Mouse (Mus musculus): ENCODE data around the gene Ano2. TPM values are rescaled to one million over a fixed set of nuclear protein-coding genes. Genes with fewer than 3 reads are reported as not detected.
A peak's percentile ranks its signal among the peaks of the same experiment; 100 is the strongest.

The Ano2 gene
- polyA plus RNA-seq, 1 experiment from 2014 or later, result 0.16 TPM

DNA sequence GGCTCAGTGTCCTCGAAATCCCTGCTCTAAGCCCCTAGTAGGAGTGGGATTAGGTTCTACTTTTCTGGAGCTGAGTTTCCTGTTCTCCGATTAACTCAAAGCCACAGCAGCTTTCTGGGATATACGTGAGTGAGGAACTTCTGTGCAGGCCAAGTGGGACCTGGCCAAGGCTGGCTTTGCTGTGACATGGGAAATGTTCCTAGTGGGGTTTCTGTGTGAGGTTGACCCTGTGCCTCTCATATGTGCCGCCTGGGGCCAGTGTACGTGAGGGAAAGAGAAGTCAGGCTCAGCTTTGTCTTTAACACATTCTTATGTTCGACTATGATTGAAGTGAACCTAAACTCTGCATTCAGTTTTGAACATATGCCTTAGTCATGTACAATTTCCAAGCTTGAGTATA is 184.5 kb downstream of the Ano2 start:
- no peaks in the 10 kb centered on the region for H3K27me3 ChIP-seq (ENCODE audit: insufficient read depth, poor library complexity, severe bottlenecking)
- DNase-seq (ENCODE audit: low spot score), result no peak
- no peak overlapping the region for H3K27ac ChIP-seq
- H3K36me3 ChIP-seq, result no peaks in the 10 kb centered on the region
- no peaks in the 10 kb centered on the region for H3K9me3 ChIP-seq
- no peaks in the 10 kb centered on the region for H3K4me1 ChIP-seq (replicated peaks)
- no peak overlapping the region for H3K4me3 ChIP-seq
- 84% methylated on average over 6 of the region's 6 CpGs for WGBS

DNA sequence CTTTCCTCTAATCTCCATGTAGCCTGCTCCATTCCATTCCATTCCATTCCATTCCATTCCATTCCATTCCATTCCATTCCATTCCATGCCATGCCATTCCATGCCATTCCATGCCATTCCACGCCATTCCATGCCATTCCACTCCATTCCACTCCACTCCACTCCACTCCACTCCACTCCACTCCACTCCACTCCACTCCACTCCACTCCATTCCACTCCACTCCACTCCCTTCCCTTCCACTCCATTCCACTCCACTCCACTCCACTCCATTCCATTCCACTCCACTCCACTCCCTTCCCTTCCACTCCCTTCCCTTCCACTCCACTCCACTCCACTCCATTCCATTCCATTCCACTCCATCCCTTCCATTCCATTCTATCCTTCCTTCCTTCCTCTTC is 186.7 kb downstream of the Ano2 start:
- H3K36me3 ChIP-seq, result no peaks in the 10 kb centered on the region
- no peaks in the 10 kb centered on the region for H3K9me3 ChIP-seq
- no peak overlapping the region for H3K27ac ChIP-seq
- no peak for DNase-seq (ENCODE audit: low spot score)
- no peak overlapping the region for H3K4me3 ChIP-seq
- H3K4me1 ChIP-seq (replicated peaks), result no peaks in the 10 kb centered on the region
- WGBS, result 89% methylated on average over 1 of the region's 1 CpGs
- no peaks in the 10 kb centered on the region for H3K27me3 ChIP-seq (ENCODE audit: insufficient read depth, poor library complexity, severe bottlenecking)

DNA sequence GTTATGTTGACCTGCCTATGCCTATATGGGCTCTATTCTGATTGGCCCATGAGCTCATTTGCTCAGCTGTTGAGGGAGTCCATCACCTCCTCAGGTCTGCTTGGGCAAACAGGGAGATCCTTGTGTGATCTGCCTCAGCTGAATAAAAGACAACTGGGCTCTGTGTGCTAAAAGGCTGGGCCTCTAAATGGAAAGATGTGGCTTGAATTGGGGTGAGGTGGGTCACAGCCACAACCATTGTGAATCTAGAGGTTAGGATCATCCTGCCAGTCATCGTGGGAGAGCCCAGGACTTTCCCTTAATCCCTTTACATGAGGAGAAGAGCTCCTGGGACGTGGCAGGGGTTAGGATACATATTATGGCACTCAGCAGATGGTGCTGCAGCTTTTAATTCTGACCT is 188.5 kb downstream of the Ano2 start:
- H3K9me3 ChIP-seq, result no peaks in the 10 kb centered on the region
- WGBS, result 66% methylated on average over 2 of the region's 2 CpGs

DNA sequence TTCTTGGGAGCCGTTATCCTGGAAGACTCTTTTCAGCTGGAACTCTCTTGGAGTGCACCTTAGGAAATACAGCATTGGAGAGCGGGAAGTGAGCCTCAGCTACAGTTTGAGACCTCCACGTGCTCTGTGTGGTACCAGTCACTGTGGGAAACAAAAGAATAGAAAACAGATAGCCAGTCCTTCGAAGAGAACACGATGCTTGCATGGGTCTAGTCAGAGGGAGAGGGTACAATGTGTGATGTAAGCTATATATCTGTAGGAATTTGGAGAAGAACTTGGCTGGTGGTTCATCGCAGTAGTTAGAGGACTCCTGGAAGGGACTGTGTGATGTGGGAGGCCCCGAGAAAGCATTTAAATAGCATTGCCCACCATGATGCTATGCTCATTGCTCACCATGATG is 189.1 kb downstream of the Ano2 start:
- Histone ChIP-seq H3K4me3 (no peak overlapping the region), H3K27me3 (ENCODE audit: insufficient read depth, poor library complexity, severe bottlenecking) (no peaks in the 10 kb centered on the region), H3K36me3 (no peaks in the 10 kb centered on the region), H3K9me3 (no peaks in the 10 kb centered on the region), H3K4me1 (replicated peaks) (no peaks in the 10 kb centered on the region), H3K27ac (no peak overlapping the region)
- DNase-seq (ENCODE audit: low spot score), result no peak
- WGBS, result 86% methylated on average over 7 of the region's 7 CpGs

More for the DNA sequence above, 188.5 kb downstream of the Ano2 start:
- H3K27ac ChIP-seq, result no peak overlapping the region
- no peak for DNase-seq (ENCODE audit: low spot score)
- H3K4me3 ChIP-seq, result no peak overlapping the region
- H3K36me3 ChIP-seq, result no peaks in the 10 kb centered on the region
- no peaks in the 10 kb centered on the region for H3K4me1 ChIP-seq (replicated peaks)
- H3K27me3 ChIP-seq (ENCODE audit: insufficient read depth, poor library complexity, severe bottlenecking), result no peaks in the 10 kb centered on the region

DNA sequence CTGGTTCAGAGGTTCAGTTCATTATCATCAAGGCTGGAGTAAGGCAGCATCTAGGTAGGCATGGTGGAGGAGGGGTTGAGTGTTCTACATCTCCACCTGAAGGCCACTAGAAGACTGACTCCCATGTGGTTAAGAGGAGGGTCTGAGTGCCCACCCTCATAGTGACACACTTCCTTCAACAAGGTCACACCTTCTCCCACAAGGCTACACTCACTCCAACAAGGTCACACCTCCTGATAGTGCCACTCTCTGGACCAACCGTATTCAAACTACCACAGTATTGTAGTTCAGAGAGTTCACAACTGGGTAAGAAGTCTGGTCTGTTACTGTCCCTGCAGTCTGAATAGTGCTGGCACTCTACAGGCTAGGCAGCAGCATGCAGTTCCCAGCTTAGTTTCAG is 198.4 kb downstream of the Ano2 start:
- Histone ChIP-seq H3K27ac (no peak overlapping the region), H3K27me3 (ENCODE audit: insufficient read depth, poor library complexity, severe bottlenecking) (no peaks in the 10 kb centered on the region), H3K9me3 (no peaks in the 10 kb centered on the region), H3K4me1 (replicated peaks) (no peaks in the 10 kb centered on the region), H3K4me3 (no peak overlapping the region), H3K36me3 (no peaks in the 10 kb centered on the region)
- 84% methylated on average over 1 of the region's 1 CpGs for WGBS
- DNase-seq (ENCODE audit: low spot score), result no peak

DNA sequence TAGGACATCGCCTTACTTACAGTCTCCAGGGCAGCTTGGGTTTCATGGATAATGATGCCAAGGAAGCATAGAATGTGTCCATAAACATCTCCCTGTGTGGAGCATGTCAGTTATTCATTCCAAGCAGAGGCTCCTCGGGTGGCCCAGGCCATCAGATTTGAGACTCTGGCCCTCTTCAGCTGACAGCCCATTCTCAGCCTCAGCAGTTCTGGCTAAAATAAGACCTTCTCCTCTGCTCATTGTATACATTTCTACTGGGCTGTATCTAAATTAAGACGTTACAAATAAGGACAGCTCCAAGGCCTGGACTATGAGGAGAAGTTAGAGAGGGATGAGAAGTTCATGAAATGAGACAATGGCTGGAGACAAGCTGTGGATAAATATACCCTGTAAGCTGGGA is 204.1 kb downstream of the Ano2 start:
- Histone ChIP-seq H3K4me3 (no peak overlapping the region), H3K27me3 (ENCODE audit: insufficient read depth, poor library complexity, severe bottlenecking) (no peaks in the 10 kb centered on the region), H3K9me3 (no peaks in the 10 kb centered on the region), H3K4me1 (replicated peaks) (no peaks in the 10 kb centered on the region), H3K36me3 (no peaks in the 10 kb centered on the region), H3K27ac (no peak overlapping the region)
- 81% methylated on average over 3 of the region's 3 CpGs for WGBS
- DNase-seq (ENCODE audit: low spot score), result no peak

DNA sequence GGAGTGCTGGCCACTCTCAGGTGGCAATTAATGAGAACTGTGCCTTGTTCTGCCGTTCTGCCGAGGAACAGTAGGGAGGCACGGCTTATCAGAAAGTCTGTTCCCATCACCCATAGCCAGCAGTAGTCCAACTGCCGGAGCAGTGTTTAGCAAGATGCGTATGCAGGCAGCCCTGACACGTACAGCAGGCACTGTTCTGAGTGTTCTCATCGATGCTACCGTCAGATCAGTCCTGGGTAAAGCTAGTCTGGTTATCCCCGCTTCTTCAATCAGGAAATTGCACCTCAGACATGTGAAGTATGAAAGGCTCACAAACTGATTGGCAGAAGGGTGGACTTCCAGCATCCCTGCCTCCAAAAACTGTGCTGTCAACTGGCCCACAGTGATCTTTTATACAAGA is 224.2 kb downstream of the Ano2 start:
- Histone ChIP-seq H3K36me3 (no peaks in the 10 kb centered on the region), H3K9me3 (no peaks in the 10 kb centered on the region), H3K27me3 (ENCODE audit: insufficient read depth, poor library complexity, severe bottlenecking) (no peaks in the 10 kb centered on the region), H3K27ac (no peak overlapping the region), H3K4me1 (replicated peaks) (no peaks in the 10 kb centered on the region), H3K4me3 (no peak overlapping the region)
- no peak for DNase-seq (ENCODE audit: low spot score)
- whole genome bisulfite sequencing, result 92% methylated on average over 9 of the region's 9 CpGs

DNA sequence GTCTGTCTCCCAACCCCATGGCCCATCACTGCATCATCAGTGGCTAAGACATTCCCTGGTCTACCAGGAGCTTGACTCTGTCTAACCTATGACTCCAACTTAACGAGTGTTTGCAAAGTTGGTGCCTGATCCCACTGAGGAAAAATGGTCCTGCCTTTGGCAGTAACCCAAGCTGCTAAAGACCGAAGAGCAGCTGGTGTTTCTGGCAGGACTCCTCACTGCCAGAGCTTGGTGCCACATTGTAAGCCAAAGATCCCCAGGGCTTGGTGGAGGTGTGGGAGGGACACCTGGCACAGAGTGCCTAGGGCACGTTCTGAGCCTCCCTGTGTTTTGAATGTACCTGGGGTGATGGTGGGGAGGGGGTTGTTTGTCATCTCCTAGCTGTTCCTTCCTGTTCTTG is 232.5 kb downstream of the Ano2 start:
- Histone ChIP-seq H3K27me3 (ENCODE audit: insufficient read depth, poor library complexity, severe bottlenecking) (no peaks in the 10 kb centered on the region), H3K9me3 (no peaks in the 10 kb centered on the region), H3K4me3 (no peak overlapping the region), H3K36me3 (no peaks in the 10 kb centered on the region), H3K4me1 (replicated peaks) (no peaks in the 10 kb centered on the region), H3K27ac (no peak overlapping the region)
- 85% methylated on average over 3 of the region's 3 CpGs for WGBS
- no peak for DNase-seq (ENCODE audit: low spot score)

DNA sequence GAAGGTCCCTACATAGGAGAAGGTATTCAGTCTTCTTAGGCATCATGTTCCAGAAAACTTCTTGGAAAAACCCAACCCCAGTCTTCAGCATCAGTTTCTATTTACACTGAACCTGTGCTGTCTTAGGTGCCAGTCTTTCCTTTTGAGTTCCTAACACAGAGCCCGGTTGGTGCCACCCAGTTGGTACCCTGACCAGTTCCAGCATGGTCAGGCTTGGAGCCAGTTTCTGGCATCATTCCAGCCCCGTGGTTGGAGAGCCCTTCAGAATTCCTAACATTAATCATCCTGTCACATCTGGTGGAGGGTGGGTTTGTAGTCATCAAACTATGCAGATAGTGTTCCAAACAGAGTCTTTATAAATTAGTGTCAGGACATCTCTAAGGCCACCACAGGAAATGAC is 234.8 kb downstream of the Ano2 start:
- Histone ChIP-seq H3K27ac (no peak overlapping the region), H3K27me3 (ENCODE audit: insufficient read depth, poor library complexity, severe bottlenecking) (no peaks in the 10 kb centered on the region), H3K9me3 (no peaks in the 10 kb centered on the region), H3K4me3 (no peak overlapping the region), H3K4me1 (replicated peaks) (no peaks in the 10 kb centered on the region), H3K36me3 (no peaks in the 10 kb centered on the region)
- DNase-seq (ENCODE audit: low spot score), result no peak
- WGBS, result 77% methylated on average over 2 of the region's 2 CpGs

DNA sequence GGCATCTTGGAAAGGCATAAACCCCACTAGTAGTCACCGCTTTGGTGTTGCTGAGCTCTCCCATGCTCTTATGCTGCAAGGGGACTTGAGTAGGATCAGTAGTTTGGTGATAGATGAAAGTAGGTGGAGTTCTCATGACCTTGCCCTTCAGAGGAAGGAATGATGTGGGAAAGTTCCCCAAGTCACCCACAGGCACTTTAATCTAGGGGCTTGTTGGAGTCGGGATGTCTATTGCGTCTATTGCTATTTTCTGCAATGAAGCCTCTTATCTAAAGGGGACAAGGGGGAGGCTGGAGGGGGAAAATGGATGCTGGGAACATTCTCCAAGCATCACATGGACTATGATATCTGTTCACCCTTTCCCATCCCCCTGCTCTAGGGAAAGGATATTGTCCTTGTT is 235.6 kb downstream of the Ano2 start:
- H3K36me3 ChIP-seq, result no peaks in the 10 kb centered on the region
- H3K4me3 ChIP-seq, result no peak overlapping the region
- no peak overlapping the region for H3K27ac ChIP-seq
- H3K4me1 ChIP-seq (replicated peaks), result no peaks in the 10 kb centered on the region
- H3K27me3 ChIP-seq (ENCODE audit: insufficient read depth, poor library complexity, severe bottlenecking), result no peaks in the 10 kb centered on the region
- no peak for DNase-seq (ENCODE audit: low spot score)
- WGBS, result 94% methylated on average over 3 of the region's 3 CpGs
- H3K9me3 ChIP-seq, result no peaks in the 10 kb centered on the region

DNA sequence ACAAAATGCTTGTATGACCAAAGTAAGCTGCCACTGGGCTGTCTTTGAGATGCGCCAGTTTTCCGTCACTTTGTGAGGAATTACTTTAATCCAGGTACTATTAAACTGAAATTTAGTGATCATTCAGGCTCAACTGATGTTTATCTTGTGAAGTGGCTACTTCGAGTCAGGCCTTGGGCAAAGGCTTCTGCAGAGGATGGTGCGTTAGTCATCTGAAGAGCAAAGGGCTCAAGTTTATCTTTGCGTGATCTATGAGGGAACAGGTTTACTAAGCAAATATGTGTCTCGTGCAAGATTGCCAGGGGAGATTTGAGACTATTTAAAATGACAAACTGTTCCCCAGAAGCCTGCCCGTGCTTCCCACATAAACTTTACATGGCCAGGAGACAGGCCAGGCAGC is 241.7 kb downstream of the Ano2 start:
- no peak for DNase-seq (ENCODE audit: low spot score)
- Histone ChIP-seq H3K36me3 (no peaks in the 10 kb centered on the region), H3K4me3 (no peak overlapping the region), H3K27ac (no peak overlapping the region), H3K27me3 (ENCODE audit: insufficient read depth, poor library complexity, severe bottlenecking) (no peaks in the 10 kb centered on the region), H3K4me1 (replicated peaks) (no peaks in the 10 kb centered on the region), H3K9me3 (no peaks in the 10 kb centered on the region)
- WGBS, result 87% methylated on average over 7 of the region's 7 CpGs

DNA sequence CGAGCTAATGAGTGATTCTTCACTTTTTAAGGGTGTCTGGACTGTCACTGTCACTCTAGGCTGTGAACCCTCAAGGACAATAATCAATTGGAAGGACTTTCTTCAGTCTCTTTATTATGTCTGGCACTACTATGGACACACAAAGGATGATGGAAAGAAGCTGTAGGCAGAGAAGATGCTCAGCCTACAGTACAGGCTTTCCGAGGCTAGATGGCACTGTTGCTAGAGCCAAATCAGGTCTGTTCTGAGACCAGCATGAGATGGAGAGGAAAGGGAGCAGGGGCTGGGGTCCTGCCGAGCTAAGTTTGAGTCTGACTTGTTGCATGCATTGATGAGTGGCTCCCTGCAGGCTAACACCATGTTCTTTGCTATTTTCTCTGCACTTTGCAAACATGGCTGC is 264.7 kb downstream of the Ano2 start:
- peak; percentile 63 for DNase-seq (ENCODE audit: low spot score)
- Histone ChIP-seq H3K9me3 (no peaks in the 10 kb centered on the region), H3K36me3 (no peaks in the 10 kb centered on the region), H3K4me3 (no peak overlapping the region), H3K4me1 (replicated peaks) (no peaks in the 10 kb centered on the region), H3K27ac (no peak overlapping the region), H3K27me3 (ENCODE audit: insufficient read depth, poor library complexity, severe bottlenecking) (no peaks in the 10 kb centered on the region)
- WGBS, result 22% methylated on average over 3 of the region's 3 CpGs

DNA sequence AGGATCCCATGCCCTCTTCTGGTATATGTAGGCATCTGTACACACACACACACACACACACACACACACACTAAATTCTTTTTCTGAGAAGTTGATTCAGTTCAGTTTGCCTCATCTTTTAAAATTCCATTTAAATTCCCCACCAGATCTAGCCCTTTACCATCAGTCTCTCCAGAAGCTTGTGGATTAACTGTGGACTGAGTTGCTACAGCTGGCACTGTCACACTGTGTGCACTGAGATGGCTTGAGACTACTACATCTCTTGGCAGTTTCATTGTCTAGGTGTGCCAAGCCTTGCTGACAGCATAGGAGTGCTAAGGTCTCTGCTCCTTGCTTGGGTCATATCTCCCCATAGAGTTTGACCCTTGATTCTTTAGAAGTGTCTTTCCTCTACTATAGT is 283.3 kb downstream of the Ano2 start:
- no peak for DNase-seq (ENCODE audit: low spot score)
- H3K4me1 ChIP-seq (replicated peaks), result no peaks in the 10 kb centered on the region
- no peaks in the 10 kb centered on the region for H3K27me3 ChIP-seq (ENCODE audit: insufficient read depth, poor library complexity, severe bottlenecking)
- no peaks in the 10 kb centered on the region for H3K36me3 ChIP-seq
- no peak overlapping the region for H3K27ac ChIP-seq
- H3K9me3 ChIP-seq, result no peaks in the 10 kb centered on the region
- no peak overlapping the region for H3K4me3 ChIP-seq

DNA sequence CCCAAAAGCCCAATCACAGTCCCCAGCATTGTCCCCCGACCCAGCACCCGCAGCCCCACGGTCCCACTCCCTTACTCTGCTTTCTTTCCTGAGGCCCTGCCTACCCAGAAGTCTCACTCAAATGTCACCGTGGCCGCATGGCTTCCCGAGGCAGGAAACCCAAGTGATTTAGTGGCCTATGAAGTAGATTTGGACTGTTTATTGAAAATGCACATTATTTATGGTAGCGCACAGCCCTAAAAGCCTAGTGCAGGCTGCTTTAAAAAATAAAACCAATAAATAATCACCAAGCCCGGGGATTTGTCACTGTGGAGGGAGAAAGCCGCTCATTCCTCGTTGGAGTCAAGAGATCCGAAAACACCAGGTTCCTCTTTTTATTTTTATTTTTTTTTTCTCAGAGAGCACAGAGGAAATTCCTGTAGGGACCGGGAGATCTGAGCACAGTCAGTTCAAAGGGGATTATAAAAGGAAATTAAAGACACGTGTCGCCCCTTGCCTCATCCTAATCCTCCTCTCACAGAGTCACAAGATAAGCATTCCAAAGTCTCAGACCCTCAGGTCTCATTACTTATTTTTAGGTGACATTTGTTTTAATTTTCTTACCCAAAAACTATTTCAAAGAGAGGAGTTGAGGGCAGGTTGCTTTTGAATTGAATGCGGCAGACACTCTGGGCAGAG is 285.7 kb downstream of the Ano2 start:
- no peak overlapping the region for H3K27ac ChIP-seq
- no peak for DNase-seq (ENCODE audit: low spot score)
- H3K4me3 ChIP-seq, result no peak overlapping the region
- WGBS, result 68% methylated on average over 15 of the region's 15 CpGs
- no peaks in the 10 kb centered on the region for H3K27me3 ChIP-seq (ENCODE audit: insufficient read depth, poor library complexity, severe bottlenecking)
- H3K36me3 ChIP-seq, result no peaks in the 10 kb centered on the region
- H3K9me3 ChIP-seq, result no peaks in the 10 kb centered on the region
- no peaks in the 10 kb centered on the region for H3K4me1 ChIP-seq (replicated peaks)

All from hindbrain, embryonic 10.5 days (tissue).